Mouse (Mus musculus) embryonic facial prominence, embryonic 12.5 days (tissue): ENCODE data around the gene Psma3. TPM values are rescaled to one million over a fixed set of nuclear protein-coding genes. Genes with fewer than 3 reads are reported as not detected.

Experiments used
- ATAC-seq: fragments of 200-750 bp; cut with Nextera tagmentation; 2 replicates; pipeline ENCODE4 v1.8.0; 2017; ENCODE audit not compliant: insufficient number of reproducible peaks, insufficient read depth, low FRiP score, low TSS enrichment
- H3K27ac ChIP-seq: fragments of 300-500 bp; sonication (generic); 2 replicates; pipeline ENCODE4 v1.5.1; 2016; ENCODE audit warnings: mild to moderate bottlenecking
- H3K27me3 ChIP-seq: fragments of 300-500 bp; sonication (generic); 2 replicates; pipeline ENCODE4 v1.6.1; 2016; ENCODE audit warnings: mild to moderate bottlenecking, moderate library complexity
- H3K36me3 ChIP-seq: fragments of 300-500 bp; sonication (generic); 2 replicates; pipeline ENCODE4 v1.6.1; 2016; ENCODE audit warnings: mild to moderate bottlenecking
- H3K4me1 ChIP-seq: fragments of 300-500 bp; sonication (generic); 2 replicates; pipeline ENCODE4 v1.6.1; 2016
- H3K4me2 ChIP-seq: fragments of 300-500 bp; sonication (generic); replicated peaks from 2 replicates; pipeline ENCODE4 v1.6.1; 2016; ENCODE audit warnings: mild to moderate bottlenecking, moderate library complexity
- H3K4me3 ChIP-seq: fragments of 300-500 bp; sonication (generic); 2 replicates; pipeline ENCODE4 v1.5.1; 2016; ENCODE audit warnings: mild to moderate bottlenecking
- H3K9ac ChIP-seq: fragments of 300-500 bp; sonication (generic); 2 replicates; pipeline ENCODE4 v1.6.1; 2016; ENCODE audit warnings: mild to moderate bottlenecking, moderate library complexity
- H3K9me3 ChIP-seq: fragments of 300-500 bp; sonication (generic); 2 replicates; pipeline ENCODE4 v1.6.1; 2016; ENCODE audit warnings: mild to moderate bottlenecking, moderate library complexity
- WGBS: fragments of 180-500 bp; shearing (Covaris S2); methylation state at CpG from one replicate; pipeline ENCODE4 v1.1.7; 2016; 5-methylcytosine and 5-hydroxymethylcytosine counted together
- polyA plus RNA-seq: library from polyadenylated mRNA; unstranded; fragments of >200 nt; fragmentation: Nextera tagmentation; extraction: Ambion mirVana; gene quantifications from 2 replicates; pipeline ENCODE4 v1.2.1, GENCODE M21; 2016

The Psma3 gene
- polyA plus RNA-seq, 1 experiment from 2014 or later = 621 TPM

DNA sequence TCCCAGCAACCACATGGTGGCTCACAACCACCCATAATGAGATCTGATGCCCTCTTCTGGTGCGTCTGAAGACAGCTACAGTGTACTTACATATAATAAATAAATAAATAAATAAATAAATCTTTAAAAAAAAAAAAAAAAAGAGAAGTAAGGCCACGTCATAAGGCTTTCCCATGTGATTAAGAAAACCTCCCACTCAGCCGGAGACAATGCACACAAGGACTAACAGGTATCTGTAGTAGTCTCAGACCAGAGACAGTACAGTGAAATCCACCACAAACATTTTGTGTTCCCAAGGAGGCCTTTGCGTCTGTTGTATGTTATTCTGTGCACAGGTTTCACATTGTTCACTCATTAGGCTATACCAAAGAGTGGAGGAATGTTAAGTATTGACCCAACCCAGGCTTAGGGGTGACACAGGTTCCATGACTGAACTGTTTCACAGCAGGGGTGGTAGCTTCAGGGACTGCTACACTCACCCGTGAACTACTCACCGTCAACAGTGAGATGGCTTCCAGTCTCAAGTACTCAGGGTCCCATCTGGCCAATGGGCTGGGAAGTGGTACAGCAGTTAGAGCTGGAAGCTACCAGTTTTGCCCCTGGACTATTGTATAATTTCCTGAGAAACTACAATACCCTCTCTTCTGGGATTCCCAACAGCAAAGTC is 29.5 kb downstream of the Psma3 start:
- Histone ChIP-seq H3K9ac (no peak overlapping the region), H3K36me3 (peaks cover 56% of the 10 kb centered on the region), H3K27me3 (no peaks in the 10 kb centered on the region), H3K4me2 (no peak overlapping the region), H3K27ac (no peak overlapping the region), H3K4me3 (no peak overlapping the region), H3K9me3 (no peaks in the 10 kb centered on the region), H3K4me1 (no peaks in the 10 kb centered on the region)
- no peak for ATAC-seq
- WGBS = 87% methylated on average over 5 of the region's 6 CpGs

- H3K36me3 ChIP-seq = peaks cover 61% of the 10 kb centered on the region
- H3K27ac ChIP-seq = no peak overlapping the region
- H3K4me3 ChIP-seq = no peak overlapping the region
- no peak overlapping the region for H3K4me2 ChIP-seq
- H3K27me3 ChIP-seq = no peaks in the 10 kb centered on the region
- H3K9ac ChIP-seq = no peak overlapping the region
- no peaks in the 10 kb centered on the region for H3K9me3 ChIP-seq
- no peak for ATAC-seq
- 92% methylated on average over 6 of the region's 6 CpGs for WGBS
- H3K4me1 ChIP-seq = no peaks in the 10 kb centered on the region
Measured at GRCm38 (mm10) chr12:71006141-71006540, 31.7 kb downstream of the Psma3 start.

GRCm38 (mm10) chr12:71006901-71007300 is 32.5 kb downstream of the Psma3 start:
- Histone ChIP-seq H3K4me2 (no peak overlapping the region), H3K27me3 (no peaks in the 10 kb centered on the region), H3K27ac (no peak overlapping the region), H3K36me3 (peaks cover 62% of the 10 kb centered on the region), H3K4me1 (no peaks in the 10 kb centered on the region), H3K4me3 (no peak overlapping the region), H3K9ac (no peak overlapping the region), H3K9me3 (no peaks in the 10 kb centered on the region)
- no peak for ATAC-seq
- WGBS = 86% methylated on average over 7 of the region's 7 CpGs

- Histone ChIP-seq H3K27me3 (no peaks in the 10 kb centered on the region), H3K4me2 (no peak overlapping the region), H3K27ac (no peak overlapping the region), H3K36me3 (peaks cover 53% of the 10 kb centered on the region), H3K4me1 (peaks cover 9% of the 10 kb centered on the region; the same call in 1 of the 2 replicates), H3K9me3 (no peaks in the 10 kb centered on the region), H3K9ac (no peak overlapping the region), H3K4me3 (no peak overlapping the region)
- WGBS = 49% methylated on average over 4 of the region's 4 CpGs
- ATAC-seq = no peak
Measured at GRCm38 (mm10) chr12:71009769-71010168, 35.3 kb downstream of the Psma3 start.

DNA sequence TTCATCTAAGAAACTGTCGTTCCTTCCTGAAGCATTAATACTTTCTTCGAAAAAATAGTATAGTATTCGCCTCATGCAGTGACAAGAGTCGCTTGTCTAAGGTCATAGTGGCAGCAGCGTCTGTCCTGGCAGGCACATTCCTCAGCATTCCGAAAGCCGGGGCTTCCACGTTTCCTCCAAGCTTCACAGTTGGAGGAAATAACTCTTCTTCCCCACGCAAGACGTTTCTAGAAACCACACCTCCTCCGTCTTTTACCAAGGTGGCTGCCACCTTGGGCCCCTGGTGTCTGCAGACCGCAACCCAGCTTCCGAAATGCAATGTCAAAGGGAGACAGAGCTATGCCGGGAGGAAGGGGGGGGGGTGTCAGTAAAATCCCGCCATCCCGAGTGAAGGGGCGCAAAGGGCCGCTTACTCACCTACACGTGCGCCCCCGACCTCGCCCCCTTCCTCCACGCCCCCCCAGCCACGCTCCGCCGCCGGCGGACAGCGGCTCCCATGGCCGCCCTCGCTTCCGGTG is 40.5 kb downstream of the Psma3 start:
- Histone ChIP-seq H3K36me3 (peaks cover 17% of the 10 kb centered on the region), H3K4me2 (peak overlapping the region; percentile 79), H3K4me3 (peak overlapping the region; percentile 98), H3K9me3 (no peaks in the 10 kb centered on the region), H3K27ac (peak overlapping the region; percentile 98), H3K9ac (peak overlapping the region; percentile 76), H3K4me1 (peaks cover 14% of the 10 kb centered on the region; the same call in 1 of the 2 replicates), H3K27me3 (no peaks in the 10 kb centered on the region)
- ATAC-seq = no peak
- WGBS = 1% methylated on average over 28 of the region's 32 CpGs

DNA sequence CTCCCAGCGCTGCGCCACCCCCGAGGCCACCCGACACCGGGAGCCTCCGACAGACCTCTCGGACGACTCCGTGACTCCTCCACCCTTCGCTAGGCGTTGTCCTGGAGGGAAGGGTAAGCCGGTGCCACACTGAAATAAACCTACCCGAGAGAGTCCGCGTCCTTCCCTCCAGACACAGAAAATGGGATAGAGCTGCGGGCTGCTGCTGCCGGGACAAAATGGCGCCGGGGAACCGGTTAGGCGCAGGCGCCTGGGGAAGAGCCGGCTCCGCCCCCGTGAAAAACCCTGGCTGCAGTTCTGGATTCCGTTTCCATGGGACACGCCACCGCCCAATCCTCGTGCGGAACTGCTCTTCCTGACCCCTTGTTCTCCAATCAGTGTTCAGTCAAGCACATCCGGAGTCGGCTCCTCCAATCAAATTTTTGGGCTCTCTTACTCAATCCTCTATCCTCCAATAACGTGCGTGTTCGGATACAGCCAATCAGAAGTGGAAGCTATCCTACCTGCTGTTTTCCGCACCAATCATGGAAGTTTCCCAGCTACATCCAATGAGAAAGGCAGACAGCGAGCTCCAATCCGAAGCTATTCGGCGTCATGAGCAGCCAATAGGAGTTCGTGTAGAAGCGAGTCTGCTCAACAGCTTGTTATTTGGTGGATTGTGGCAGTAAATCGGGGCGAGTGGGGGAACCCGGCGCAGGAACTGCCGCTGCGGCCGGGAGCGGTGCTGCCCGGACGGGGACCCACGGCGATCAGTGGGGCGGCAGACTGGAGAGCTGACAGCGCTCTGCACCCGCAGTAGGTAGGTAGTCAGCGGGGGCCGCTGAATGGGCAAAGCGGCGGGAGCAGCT is 41.2 kb downstream of the Psma3 start, which contains the start of gene Arid4a:
TSS of gene Arid4a (plus strand) at position 628 of the 848 bp plus-strand sequence.
- peak; percentile 99 for ATAC-seq
- Histone ChIP-seq H3K27ac (peak within 1 kb of the TSS; percentile 98), H3K4me3 (peak within 1 kb of the TSS; percentile 98), H3K9ac (peak within 1 kb of the TSS; percentile 91), H3K9me3 (no peaks in the 10 kb centered on the region), H3K4me2 (peak within 1 kb of the TSS; percentile 79), H3K36me3 (peaks cover 18% of the 10 kb centered on the region), H3K4me1 (peaks cover 14% of the 10 kb centered on the region; the same call in 1 of the 2 replicates), H3K27me3 (no peaks in the 10 kb centered on the region)
- WGBS = under 1% methylated on average over 61 of the region's 61 CpGs

- Histone ChIP-seq H3K4me2 (peak overlapping the region; percentile 60), H3K4me3 (peak overlapping the region; percentile 98), H3K9ac (peak overlapping the region; percentile 91), H3K36me3 (peaks cover 20% of the 10 kb centered on the region), H3K27me3 (no peaks in the 10 kb centered on the region), H3K27ac (peak overlapping the region; percentile 97), H3K9me3 (no peaks in the 10 kb centered on the region), H3K4me1 (peaks cover 14% of the 10 kb centered on the region; the same call in 1 of the 2 replicates)
- 0% methylated on average over 32 of the region's 33 CpGs for WGBS
- ATAC-seq = no peak
Measured at GRCm38 (mm10) chr12:71016211-71016502, 41.7 kb downstream of the Psma3 start.

DNA sequence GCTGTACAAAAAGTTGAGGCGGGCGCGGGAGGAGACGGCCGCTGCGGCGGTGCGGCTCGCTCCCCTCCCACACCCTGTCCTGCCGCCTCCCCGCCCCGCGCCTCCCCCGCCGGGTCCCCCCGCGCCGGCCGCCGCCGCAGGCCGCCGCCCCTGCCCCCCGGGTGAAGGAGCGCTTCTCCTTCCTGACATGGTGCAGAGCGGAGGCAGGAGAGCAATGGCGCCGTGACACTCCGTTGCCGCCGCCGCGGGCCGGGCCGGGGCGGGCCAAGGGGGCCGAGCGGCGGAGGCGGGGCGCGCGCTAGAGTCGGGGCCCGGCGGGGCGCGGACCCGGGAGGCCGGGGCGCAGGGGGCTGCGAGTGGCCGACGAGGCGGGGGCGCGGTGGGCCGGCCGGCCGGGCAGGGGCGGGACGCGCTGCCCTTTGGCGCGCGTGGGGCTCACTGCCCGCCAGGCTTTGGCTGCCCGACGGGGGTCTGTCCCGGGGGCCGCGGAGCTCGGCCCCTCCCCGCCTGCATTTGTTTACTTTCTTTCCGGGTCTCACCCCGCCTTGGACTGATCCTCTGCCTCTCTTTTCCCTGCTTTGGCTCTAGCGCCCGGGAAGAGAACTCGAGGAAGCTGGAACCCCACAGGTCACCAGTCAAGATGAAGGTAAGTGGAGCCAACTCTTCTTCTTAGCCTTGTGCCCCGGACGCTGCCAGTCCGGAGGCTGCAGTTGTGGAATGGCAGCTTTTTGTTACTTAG is 42.3 kb downstream of the Psma3 start:
- H3K4me3 ChIP-seq = peak overlapping the region; percentile 98
- under 1% methylated on average over 50 of the region's 82 CpGs for WGBS
- ATAC-seq = no peak

GRCm38 (mm10) chr12:71017242-71017571 is 42.8 kb downstream of the Psma3 start:
- H3K9ac ChIP-seq = peak overlapping the region; percentile 91
- no peaks in the 10 kb centered on the region for H3K9me3 ChIP-seq
- peaks cover 24% of the 10 kb centered on the region for H3K36me3 ChIP-seq
- peaks cover 11% of the 10 kb centered on the region; the same call in 1 of the 2 replicates for H3K4me1 ChIP-seq
- H3K27ac ChIP-seq = peak overlapping the region; percentile 97
- WGBS = 23% methylated on average over 5 of the region's 5 CpGs
- no peaks in the 10 kb centered on the region for H3K27me3 ChIP-seq
- ATAC-seq = no peak
- peak overlapping the region; percentile 98 for H3K4me3 ChIP-seq
- peak overlapping the region; percentile 60 for H3K4me2 ChIP-seq

More for the DNA sequence above, 42.3 kb downstream of the Psma3 start:
- peak overlapping the region; percentile 91 for H3K9ac ChIP-seq
- no peaks in the 10 kb centered on the region for H3K27me3 ChIP-seq
- H3K27ac ChIP-seq = peak overlapping the region; percentile 97
- peak overlapping the region; percentile 60 for H3K4me2 ChIP-seq
- peaks cover 23% of the 10 kb centered on the region for H3K36me3 ChIP-seq
- H3K9me3 ChIP-seq = no peaks in the 10 kb centered on the region
- peaks cover 14% of the 10 kb centered on the region; the same call in 1 of the 2 replicates for H3K4me1 ChIP-seq

GRCm38 (mm10) chr12:71017827-71018226 is 43.4 kb downstream of the Psma3 start:
- no peaks in the 10 kb centered on the region for H3K9me3 ChIP-seq
- peaks cover 10% of the 10 kb centered on the region; the same call in 1 of the 2 replicates for H3K4me1 ChIP-seq
- no peak overlapping the region for H3K9ac ChIP-seq
- no peak overlapping the region for H3K4me3 ChIP-seq
- H3K36me3 ChIP-seq = peaks cover 27% of the 10 kb centered on the region
- no peak overlapping the region for H3K27ac ChIP-seq
- WGBS = 79% methylated on average over 10 of the region's 10 CpGs
- no peaks in the 10 kb centered on the region for H3K27me3 ChIP-seq
- H3K4me2 ChIP-seq = peak overlapping the region; percentile 60; the same call in 1 of the 2 replicates
- ATAC-seq = no peak

DNA sequence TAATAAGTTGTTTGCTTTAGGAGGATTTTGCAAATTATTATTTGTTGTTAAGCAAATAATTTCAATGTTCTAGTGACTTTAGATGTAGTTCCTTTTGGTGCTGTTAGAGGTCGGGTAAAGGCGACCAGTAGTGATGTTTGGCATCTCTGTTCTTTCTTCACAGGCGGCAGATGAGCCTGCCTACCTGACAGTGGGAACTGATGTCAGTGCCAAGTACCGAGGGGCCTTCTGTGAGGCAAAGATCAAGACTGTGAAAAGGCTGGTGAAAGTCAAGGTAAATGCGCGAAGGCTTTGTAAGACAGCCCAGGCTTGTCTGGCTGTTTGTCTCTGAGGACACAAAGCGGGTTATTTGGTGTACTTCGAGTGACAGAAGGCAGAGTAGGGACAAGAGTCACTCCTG is 44.8 kb downstream of the Psma3 start:
- Histone ChIP-seq H3K4me1 (peaks cover 5% of the 10 kb centered on the region; the same call in 1 of the 2 replicates), H3K27ac (no peak overlapping the region), H3K9ac (no peak overlapping the region), H3K27me3 (no peaks in the 10 kb centered on the region), H3K4me2 (no peak overlapping the region), H3K4me3 (no peak overlapping the region), H3K36me3 (peaks cover 40% of the 10 kb centered on the region), H3K9me3 (no peaks in the 10 kb centered on the region)
- no peak for ATAC-seq
- 89% methylated on average over 8 of the region's 8 CpGs for WGBS
